Mouse (Mus musculus) cerebellum, adult 2 months (tissue): ENCODE data around the gene Nfya.

Experiments used
- CTCF ChIP-seq: fragments of 200-500 bp; IDR thresholded peaks from 2 replicates; pipeline ENCODE4 v1.5.1; 2011; ENCODE audit warnings: low read depth, mild to moderate bottlenecking, control low read depth, low read length, moderate library complexity, borderline replicate concordance; ENCODE audit not compliant: insufficient read depth
- POLR2A ChIP-seq: fragments of 200-500 bp; IDR thresholded peaks from 2 replicates; pipeline ENCODE4 v1.6.1; 2011; ENCODE audit warnings: low read length, control low read depth, borderline replicate concordance; ENCODE audit not compliant: insufficient read depth

- no peak for TF ChIP-seq CTCF
- no peak for TF ChIP-seq POLR2A
Measured at GRCm38 (mm10) chr17:48385786-48386461, 23.8 kb downstream of the Nfya start.
